Mouse (Mus musculus) gastrocnemius, postnatal 10 days (tissue): ENCODE data around the gene Ccdc117. TPM values are rescaled to one million over a fixed set of nuclear protein-coding genes. Genes with fewer than 3 reads are reported as not detected.
"Not testable (repeated sequence)": the region's sequence is repeated elsewhere in the genome, so short reads cannot be mapped to it uniquely, and the experiment has no call there.

Experiments used
- DNase-seq: peaks from one replicate; pipeline ENCODE4 v3.0.0; 2021; ENCODE audit warnings: mixed read lengths
- long read RNA-seq, 2 experiments: library from polyadenylated mRNA; stranded (forward); transcript quantifications; one replicate each; pipeline ENCODE4 v2.0.0; 2021
- total RNA-seq, 2 experiments: library from RNA; stranded (reverse); gene quantifications; 2 replicates each; pipeline ENCODE4 v1.2.3; 2021

Gene Ccdc117
- total RNA-seq = 10 to 100 TPM; 11.7 TPM
- long read RNA-seq, experiment 1, transcript Ccdc117-201 (5 exons, 3,372 nt) = major isoform, 35 of 38 reads
- long read RNA-seq, experiment 1, partial matches to known transcripts = 0 of 38 reads
- long read RNA-seq, experiment 1, other reads (novel, unspliced or antisense) = 3 of 38 reads
- long read RNA-seq, experiment 2, transcript Ccdc117-201 (5 exons, 3,372 nt) = major isoform, 20 of 21 reads
- long read RNA-seq, experiment 2, partial matches to known transcripts = 1 of 21 reads
- long read RNA-seq, experiment 2, other reads (novel, unspliced or antisense) = 0 of 21 reads

DNA sequence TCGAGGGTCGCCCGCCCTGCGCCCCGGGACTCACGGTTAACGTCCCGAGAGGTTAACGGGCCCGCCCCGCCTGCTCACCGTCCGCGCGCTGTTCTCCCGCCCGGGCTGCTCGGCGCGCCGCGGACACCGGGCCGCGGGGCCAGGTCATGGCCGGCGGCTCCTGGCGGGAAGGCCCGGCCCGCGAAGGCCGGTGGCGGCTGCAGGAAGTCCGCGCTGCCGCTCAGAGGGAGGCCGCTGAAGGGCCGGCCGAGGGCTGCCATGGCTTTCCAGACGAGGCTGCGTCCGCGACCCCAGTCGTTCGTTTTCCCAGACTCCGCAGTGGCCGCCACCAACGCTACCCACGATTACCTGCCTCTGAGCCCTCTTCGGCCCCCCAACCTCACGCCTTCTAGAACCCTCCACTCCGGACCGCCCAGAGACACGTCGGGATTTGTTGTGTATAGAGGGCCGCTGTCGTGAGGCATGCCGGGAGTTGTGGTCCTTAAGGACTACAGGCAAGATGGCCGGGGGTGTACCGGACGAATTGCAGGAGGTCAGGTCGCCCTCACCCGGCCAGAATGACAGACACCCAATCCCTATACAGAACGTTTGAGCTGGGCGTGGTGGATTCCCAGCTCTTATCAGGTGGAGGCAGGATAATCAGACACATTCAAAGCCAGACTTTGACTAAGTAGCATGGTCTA is at the start of gene Ccdc117:
Gene Ccdc117, minus strand, starts transcription at position 389 of the 683 bp plus-strand sequence.
- peak; percentile 79 for DNase-seq

DNA sequence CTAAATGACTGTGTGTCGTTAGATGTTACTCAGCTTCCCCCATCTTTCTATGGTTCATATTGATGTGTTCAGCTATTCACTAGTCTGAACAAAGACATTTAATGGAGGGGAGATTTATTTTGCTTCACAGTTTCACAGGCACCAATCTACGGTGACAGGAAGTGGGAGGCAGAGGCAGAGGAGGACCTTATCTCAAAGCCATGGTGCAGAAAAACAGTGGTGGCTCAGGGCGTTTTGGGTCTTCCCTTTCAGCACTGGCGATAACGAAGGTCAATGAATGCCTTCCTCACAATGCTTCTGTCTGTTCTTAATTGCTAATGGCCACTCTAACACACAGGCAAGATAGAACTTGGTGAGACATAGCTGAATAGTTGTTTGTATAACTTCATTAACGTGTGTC is 33.1 kb upstream of the Ccdc117 start:
- no peak for DNase-seq

GRCm38 (mm10) chr11:5573821-5574220 is 31.8 kb upstream of the Ccdc117 start:
- DNase-seq = no peak

GRCm38 (mm10) chr11:5571856-5572255 is 29.9 kb upstream of the Ccdc117 start:
- DNase-seq = no peak

DNA sequence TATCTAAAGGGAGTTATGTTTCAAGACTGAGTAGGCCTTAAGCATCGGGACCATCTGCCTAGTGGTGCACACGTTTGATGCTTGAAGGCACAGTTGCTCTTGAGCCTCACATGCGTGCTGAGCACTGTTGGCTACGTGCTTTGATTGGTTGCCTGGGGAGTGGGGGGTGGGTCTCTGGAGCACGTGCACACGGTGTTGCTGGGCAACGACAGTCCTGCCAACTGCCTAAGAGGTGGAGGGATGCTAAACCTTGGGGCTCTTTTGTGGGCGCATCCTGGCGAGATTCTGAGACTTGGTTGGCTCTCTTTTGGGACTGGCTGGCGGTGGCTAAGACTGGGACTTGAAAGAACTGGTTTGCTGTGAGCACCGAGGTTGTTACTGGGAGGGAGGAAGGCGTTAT is 27.5 kb upstream of the Ccdc117 start, which contains the start of gene Ankrd36:
Gene Ankrd36, plus strand, starts transcription at position 211 of the 400 bp plus-strand sequence.
- no peak for DNase-seq

GRCm38 (mm10) chr11:5568082-5568481 is 26.1 kb upstream of the Ccdc117 start:
- no peak for DNase-seq

DNA sequence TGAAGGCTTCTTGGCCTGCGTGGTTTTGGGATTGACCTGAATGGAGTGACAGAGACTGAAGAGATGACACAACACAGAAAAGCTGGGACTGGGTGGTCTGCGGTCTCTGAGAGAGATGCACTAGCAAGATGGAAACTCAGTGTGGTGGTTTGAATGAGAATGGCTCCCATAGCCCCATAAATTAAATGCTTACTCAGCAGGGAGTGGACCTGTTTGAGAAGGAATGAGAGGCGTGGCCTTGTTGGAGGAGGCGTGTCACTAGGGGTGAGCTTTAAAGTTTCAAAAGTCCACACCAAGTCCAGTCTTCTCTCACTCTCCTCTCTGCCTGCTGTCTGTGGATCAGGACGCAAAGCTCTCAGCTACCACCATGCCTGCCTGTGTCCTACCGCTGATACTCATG is 25.7 kb upstream of the Ccdc117 start:
- no peak for DNase-seq

DNA sequence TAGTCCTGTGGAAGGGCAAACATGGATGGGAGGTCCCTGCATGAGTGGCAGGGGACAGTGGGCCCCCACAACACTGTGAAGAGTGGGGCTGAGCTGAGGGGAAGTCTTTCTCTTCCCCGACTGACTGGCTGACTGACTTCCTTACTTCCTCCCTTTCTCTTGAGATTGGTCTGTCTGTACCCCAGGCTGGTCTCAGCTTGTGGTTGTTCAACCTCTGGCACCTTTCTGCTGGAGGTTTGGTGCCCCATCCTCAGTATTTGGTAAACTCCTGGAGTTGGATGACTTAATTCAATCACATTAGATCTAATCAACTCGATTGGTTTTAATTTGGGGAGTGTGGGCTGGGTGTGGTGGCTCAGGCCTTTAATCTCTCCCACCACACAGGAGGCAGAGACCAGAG is 24.5 kb upstream of the Ccdc117 start:
- no peak for DNase-seq

DNA sequence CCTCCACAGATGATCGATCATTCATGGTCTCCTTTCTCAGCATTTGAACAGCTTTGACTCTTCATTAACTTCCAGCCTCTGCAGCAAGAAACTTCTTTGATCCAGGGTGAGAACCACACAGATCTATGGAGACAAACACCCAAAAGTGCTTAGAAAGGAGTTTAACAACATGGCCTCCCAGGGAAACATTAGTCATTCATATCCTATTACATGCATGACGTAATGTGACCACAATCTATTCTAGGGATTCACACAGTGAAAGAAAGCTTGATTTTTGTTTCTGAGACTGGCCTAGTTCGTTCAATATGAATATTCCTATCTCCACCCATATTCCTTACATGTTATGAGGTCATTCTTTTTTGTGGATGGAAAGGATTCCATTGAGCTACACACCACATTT is 23.6 kb upstream of the Ccdc117 start:
- DNase-seq = no peak

GRCm38 (mm10) chr11:5563898-5564297 is 21.9 kb upstream of the Ccdc117 start:
- no peak for DNase-seq

- no peak for DNase-seq
These were observed 20.8 kb upstream of the Ccdc117 start for GRCm38 (mm10) chr11:5562625-5563268.

GRCm38 (mm10) chr11:5560273-5560672 is 18.3 kb upstream of the Ccdc117 start:
- DNase-seq = no peak

DNA sequence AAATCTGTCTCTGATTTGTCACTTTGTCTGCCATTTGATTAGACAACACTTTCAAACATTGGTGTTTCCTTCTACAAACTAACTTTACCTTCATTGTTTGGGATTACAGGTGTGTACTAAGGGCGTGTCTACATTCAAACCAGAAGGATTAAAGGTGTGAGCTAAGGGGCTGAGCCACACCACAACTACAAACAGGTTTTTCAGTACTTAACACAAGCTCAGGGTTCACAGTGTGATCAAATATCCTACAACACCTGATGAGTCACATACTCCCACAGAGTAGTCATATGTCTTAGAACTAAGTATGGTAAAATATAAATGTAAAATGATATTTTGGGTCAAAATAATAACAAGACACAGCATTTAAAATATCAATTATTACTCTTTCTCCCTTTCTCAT is 9.9 kb upstream of the Ccdc117 start:
- no peak for DNase-seq

GRCm38 (mm10) chr11:5551430-5551829 is 9.4 kb upstream of the Ccdc117 start:
- DNase-seq = no peak

GRCm38 (mm10) chr11:5546693-5547092 is 4.7 kb upstream of the Ccdc117 start:
- DNase-seq = no peak

GRCm38 (mm10) chr11:5545457-5545856 is 3.5 kb upstream of the Ccdc117 start:
- DNase-seq = no peak

DNA sequence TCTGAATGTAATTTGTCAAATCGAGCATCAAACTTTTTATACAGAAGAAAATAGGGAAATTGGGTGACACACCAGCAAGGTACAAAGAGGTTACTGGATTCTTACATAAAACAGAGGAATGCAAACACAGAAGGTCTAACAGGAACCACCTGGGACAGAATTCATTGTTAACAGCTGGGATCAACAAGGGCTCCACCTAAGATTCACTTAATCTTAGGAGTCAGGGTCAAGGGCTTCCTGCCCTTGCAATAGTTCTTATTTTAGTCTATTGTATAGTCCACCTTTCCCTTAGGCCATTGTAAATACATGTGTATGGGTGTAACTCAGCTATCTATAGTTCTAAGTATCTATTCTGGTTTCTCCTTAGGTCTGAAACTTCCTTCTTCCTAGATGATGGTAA is 2.7 kb upstream of the Ccdc117 start:
- DNase-seq = not testable (repeated sequence)

GRCm38 (mm10) chr11:5543281-5543680 is 1.3 kb upstream of the Ccdc117 start:
- no peak for DNase-seq

DNA sequence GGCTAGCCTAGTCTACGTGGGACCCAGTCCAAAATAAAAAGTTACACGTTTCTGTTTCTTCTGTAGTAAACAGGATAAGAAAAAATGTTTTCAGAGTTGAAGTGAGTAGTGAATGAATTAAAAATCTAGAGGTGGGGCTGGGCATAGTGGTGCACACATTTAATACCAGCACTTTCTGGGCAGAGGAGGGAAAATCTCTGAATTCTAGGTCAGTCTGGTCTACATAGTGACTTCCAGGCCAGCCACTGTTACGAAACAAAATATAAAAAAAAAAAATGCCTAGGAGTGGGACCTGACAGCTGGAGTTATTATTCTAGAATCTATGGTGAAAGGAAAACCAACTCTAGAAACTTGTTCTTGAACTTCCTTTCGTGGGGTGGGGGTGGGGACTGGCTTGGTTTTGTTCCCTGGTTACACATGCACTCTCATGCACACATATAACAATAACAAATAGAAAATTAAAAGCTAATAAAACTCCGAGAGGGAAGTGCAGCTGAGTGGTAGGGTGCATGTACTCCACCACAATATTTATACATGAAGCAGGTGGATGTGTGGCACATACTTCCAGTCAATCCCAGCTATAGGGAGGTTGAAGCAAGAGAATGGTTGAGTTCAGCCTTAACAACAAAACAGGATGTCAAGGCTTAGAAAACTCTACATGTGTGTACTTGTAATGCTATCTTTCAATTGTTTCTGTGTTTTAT is 647 bp upstream of the Ccdc117 start:
- no peak for DNase-seq

- DNase-seq = no peak
These were observed 673 bp downstream of the Ccdc117 start for GRCm38 (mm10) chr11:5541230-5541798.

GRCm38 (mm10) chr11:5540331-5540730 is 1.7 kb downstream of the Ccdc117 start:
- no peak for DNase-seq

DNA sequence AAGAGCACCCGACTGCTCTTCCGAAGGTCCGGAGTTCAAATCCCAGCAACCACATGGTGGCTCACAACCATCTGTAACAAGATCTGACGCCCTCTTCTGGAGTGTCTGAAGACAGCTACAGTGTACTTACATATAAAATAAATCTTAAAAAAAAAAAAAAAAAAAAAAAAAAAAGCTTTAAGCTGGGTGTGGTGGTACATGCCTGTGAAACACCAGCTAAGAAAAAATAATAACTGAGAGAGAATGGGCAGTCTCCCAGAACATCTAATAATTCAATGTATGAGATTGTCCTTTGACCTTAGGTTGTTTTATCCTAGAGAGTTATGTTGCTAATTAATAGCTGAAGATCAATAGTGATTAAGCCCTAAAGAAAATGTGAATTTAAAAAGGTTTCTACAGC is 4.5 kb downstream of the Ccdc117 start:
- DNase-seq = not testable (repeated sequence)
